Mouse (Mus musculus) ZHBTc4 (cell line): ENCODE measurements at regions not wholly inside any gene's neighbourhood (a gene's known extent, or its start where the extent isn't known, plus 50 kb on each side); places are given as distances from the start of the nearest gene placed in this dataset.

Source experiments
- DNase-seq: peaks from one replicate; pipeline ENCODE4 v3.0.0-alpha.2; 2011; ENCODE audit warnings: low read depth, low spot score

- peak; percentile 45 for DNase-seq
Measured at GRCm38 (mm10) chr16:78877941-78878340, 52.8 kb upstream of the Chodl start.

- DNase-seq: no peak
Measured at GRCm38 (mm10) chr16:78859006-78859405, 71.7 kb upstream of the Chodl start.

DNA sequence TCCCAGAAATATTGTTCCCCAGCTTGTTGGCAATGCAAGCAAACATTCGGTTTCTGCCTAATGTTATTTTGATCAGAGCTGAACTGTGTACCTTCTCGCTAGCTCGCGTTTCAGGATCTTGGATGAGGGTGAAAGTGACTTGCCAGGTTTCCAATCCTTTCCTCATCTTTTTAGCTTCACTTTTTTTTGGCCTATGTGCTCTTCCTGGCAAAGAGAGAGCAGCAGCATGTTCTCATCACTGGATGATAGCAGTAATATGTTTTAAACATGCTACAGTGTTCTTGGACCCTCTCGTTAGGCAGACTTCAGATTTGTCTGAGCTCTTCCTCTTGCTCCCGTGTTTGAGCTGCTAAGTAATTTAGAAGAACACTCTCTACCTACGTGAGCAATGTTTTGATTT, 99.8 kb upstream of the Chodl start:
- no peak for DNase-seq

- DNase-seq: peak; percentile 89
Measured at GRCm38 (mm10) chr16:78827739-78828138, 103.0 kb upstream of the Chodl start.

DNA sequence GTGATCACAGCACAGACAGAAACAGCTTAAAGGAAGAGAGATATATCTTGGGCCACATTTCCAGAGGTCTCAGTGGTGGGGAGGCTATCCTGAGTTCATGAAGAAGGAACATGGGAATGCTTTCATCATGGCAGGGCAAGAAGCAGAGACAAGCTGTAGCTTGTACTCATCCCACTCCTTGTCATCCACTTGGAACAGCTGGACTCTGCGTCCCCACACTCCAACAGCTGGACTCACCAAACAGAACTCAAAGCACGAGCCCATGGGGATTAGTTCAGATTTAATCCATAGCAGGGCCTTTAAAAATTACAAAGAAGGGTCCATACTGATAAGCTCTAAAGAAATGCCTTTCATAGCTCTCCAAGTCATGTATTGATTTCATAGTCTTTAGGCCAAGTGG, 140.7 kb upstream of the Chodl start:
- no peak for DNase-seq

DNA sequence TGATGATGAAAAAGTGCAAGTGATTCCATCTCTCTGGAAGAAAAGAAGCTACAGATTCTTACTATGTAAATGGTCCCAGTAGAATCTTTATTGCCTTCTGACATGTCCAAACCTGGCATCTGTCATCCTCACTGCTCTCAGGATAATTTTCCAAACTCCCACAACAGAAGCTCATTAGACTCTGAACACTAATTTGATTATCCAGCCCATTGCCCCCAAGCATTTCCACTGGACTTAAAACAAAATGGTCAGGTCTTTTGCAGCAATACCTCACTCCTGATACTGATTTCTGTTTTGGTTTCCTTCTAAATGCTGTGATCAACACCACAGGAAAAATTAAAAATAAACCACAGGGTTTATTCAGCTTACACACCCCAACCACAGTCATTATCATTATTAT, 171.5 kb upstream of the Chodl start:
- no peak for DNase-seq

GRCm38 (mm10) chr16:78737902-78738301, 161.4 kb upstream of the D16Ertd472e start:
- DNase-seq: no peak

DNA sequence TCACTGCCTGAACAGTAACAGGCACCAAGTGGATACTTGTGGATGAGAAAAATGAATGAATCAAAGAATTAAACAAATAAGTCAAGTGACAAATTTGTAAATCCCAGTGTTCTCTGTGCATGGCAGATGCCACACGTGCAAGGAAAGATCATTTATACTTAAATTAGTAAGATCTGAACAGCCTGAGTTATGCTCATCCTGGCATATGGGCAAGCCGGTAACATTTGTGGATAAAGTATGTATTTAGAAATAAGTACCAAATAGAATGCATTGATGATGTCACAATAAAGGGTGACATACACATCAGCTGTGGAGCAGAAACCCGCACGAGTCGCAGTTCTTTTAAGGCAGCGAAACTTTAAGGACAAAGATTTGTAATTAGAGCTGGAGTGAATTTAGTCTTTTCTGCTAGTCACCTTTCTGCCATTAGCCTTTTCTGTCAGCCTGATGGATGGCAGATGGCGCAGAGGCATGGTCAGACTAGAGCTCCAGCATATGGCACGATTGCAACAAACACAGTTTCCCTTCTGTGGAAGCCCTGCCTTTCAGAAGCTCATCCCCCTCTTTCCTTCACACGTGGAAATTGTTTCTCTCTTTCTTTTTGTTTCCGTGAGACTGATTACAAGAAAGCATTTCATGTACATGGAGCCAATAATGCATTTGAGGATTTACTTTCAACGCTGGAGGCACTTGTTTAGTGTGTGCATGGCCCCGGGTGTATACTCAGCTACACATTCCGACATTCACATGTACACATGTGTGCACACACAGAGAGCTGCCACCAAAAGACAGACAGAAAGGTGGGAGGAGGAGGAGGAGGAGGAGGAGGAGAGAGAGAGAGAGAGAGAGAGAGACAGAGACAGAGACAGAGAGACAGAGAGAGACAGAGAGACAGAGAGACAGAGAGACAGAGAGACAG, 154.3 kb upstream of the D16Ertd472e start:
- DNase-seq: no peak

DNA sequence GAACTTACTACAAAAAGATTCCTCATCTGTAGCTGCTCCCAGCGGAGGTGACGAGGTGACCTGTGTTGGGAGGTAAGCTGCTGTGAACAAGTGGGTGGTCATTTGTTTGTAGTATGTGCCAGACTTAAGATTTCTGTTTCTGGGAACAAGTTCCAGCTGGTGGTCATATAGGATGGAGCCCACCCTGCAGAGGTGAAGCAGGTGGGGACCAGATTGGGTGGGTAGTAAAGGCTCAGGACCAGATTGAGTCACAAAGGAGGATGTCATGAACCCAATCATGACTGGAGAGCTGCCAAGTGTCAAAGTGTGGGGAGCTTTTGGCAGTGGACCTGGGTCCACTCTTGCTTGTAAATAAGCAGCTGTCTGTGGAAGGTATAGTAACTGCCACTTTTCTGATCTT, 149.0 kb upstream of the D16Ertd472e start:
- no peak for DNase-seq

- no peak for DNase-seq
Measured at GRCm38 (mm10) chr16:78709943-78710342, 133.4 kb upstream of the D16Ertd472e start.

GRCm38 (mm10) chr16:78707566-78707965, 131.1 kb upstream of the D16Ertd472e start:
- DNase-seq: no peak

DNA sequence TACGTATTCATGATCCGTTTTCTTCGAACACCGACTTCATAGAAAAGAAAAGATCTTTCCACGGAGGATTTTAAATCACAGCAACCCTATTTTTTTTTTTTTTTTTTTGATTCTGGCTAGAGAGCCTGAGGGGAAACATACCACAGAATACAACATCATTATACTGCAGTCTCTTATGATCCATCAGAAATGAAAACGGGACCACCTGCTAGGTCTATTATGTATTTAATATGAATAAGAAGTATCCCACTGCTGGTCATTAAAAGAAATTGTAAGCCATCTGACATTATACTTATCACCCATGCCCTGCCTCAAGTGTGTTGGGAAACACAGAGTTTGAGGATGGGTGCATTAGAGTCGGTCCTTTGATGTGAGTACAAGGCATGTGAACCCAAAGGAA, 130.7 kb upstream of the D16Ertd472e start:
- DNase-seq: no peak

- no peak for DNase-seq
Measured at GRCm38 (mm10) chr16:78697514-78698209, 121.2 kb upstream of the D16Ertd472e start.

- no peak for DNase-seq
Measured at GRCm38 (mm10) chr16:78688251-78688650, 111.7 kb upstream of the D16Ertd472e start.

DNA sequence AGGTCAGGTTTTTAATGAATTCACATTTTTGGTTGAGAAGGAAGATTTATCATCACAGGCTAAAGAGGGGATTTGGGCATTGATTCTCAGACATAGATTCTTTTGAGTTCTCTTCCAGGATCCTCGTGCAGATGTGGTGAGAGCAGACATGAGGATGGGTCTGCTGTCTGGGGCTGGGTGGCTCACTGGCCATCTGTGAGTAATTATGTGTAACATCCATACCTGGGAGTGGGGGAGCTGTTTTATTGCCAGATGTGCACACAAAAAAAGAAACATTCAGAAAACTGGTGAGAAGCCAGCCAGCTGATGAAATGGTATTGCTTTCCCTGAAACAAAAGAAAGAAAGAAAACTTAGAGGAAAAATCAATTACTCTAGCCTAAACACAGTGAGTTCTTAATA, 108.7 kb upstream of the D16Ertd472e start:
- DNase-seq: no peak

GRCm38 (mm10) chr16:78684031-78684430, 107.5 kb upstream of the D16Ertd472e start:
- DNase-seq: no peak

DNA sequence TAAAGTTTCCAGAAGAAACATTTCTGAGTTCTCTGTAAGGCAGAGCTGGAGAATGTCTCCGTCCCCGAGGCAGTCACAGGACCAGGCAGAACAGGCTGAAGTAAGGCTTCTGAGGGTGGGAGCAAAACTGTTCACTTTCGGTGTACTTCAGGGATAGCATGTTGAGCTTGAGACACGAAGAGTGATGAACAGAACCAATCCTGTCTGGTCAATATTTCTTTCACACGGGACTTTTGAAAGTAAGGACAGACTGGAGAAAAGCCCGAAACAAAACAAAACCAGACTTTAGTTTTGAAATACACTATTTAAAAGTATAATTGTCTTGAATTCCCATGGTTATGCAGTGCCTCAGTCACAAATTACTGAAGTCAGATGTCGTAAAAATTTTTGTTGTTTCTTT, 84.6 kb upstream of the D16Ertd472e start:
- peak; percentile 4 for DNase-seq

GRCm38 (mm10) chr16:78644710-78645109, 68.2 kb upstream of the D16Ertd472e start:
- peak; percentile 61 for DNase-seq

DNA sequence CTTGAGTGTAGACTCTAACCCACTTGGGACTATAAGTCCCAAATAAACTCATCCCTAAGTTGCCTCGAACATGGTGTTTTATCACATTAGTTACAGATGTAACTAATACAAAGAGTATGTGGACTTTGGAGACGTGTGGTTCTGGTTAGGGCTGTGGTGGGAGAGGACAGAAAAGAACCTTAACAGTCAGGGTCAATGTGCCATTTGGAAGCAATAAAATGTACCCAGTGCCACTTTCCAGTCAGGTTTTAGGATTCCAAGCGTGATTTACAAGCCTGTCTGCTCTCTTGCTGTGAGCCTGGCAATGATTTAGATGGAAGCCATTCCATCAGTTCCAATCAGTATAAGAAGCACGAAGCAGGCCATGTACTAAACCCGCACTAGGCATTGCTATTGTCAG, 65.2 kb upstream of the D16Ertd472e start:
- no peak for DNase-seq

DNA sequence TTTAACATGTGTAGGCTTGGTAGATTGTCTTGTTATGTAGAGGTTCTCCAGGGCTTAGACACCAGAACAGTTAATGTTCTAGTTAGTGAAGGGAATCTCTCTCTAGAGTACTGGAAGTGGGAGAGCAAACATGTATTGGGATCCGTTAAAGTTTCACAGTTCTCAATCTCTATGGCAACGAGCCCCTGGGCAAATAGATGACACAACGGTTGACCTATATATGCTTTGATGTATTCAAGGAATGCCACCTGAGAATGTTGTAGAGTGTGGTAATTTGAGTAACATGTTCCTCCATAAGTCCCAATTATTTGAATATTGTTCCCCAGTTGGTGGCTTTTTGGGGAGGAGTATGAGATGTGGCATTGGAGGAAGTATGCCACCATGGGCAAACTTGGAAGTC, 64.7 kb upstream of the D16Ertd472e start:
- no peak for DNase-seq

- DNase-seq: no peak
Measured at GRCm38 (mm10) chr16:78637452-78637851, 60.9 kb upstream of the D16Ertd472e start.

- peak; percentile 65 for DNase-seq
Measured at GRCm38 (mm10) chr16:78637015-78637414, 60.5 kb upstream of the D16Ertd472e start.

DNA sequence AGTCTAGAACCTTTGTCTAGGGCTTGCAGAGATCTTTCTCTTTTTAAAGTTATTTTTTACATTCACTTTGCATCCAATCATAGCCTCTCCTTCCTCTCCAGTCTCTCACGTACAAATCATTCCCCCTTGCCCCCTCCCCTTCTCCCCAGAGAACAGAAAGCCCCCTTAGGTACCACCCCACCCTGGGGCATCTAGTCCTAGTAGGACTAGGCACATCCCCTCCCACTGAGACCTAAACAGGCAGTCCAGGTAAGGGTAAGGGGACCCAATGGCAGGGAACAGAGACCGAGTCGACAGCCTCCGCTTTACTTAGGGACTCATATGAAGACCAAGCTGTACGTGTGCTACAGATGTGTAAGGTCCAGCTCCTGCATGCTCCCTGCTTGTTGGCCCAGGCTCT, 59.3 kb upstream of the D16Ertd472e start:
- no peak for DNase-seq
